Mouse (Mus musculus): ENCODE results near the gene Atp1a1.
A peak's percentile ranks its signal among the peaks of the same experiment; 100 is the strongest.

Atp1a1 gene

GRCm38 (mm10) chr3:101592281-101593265 is 11.9 kb downstream of the Atp1a1 start:
- DNase-seq (ENCODE audit: low read depth): no peak

GRCm38 (mm10) chr3:101590380-101590779 is 14.1 kb downstream of the Atp1a1 start:
- no peak for DNase-seq (ENCODE audit: low read depth)

- DNase-seq (ENCODE audit: low read depth): no peak
These were observed 16.2 kb downstream of the Atp1a1 start for GRCm38 (mm10) chr3:101588299-101588698.

GRCm38 (mm10) chr3:101586794-101587193 is 17.7 kb downstream of the Atp1a1 start:
- no peak for DNase-seq (ENCODE audit: low read depth)

- DNase-seq (ENCODE audit: low read depth): no peak
These were observed 26.4 kb downstream of the Atp1a1 start for GRCm38 (mm10) chr3:101578072-101578471.

GRCm38 (mm10) chr3:101577361-101577760 is 27.1 kb downstream of the Atp1a1 start:
- no peak for DNase-seq (ENCODE audit: low read depth)

GRCm38 (mm10) chr3:101575527-101576085 is 28.9 kb downstream of the Atp1a1 start:
- DNase-seq (ENCODE audit: low read depth): no peak

- no peak for DNase-seq (ENCODE audit: low read depth)
These were observed 29.9 kb downstream of the Atp1a1 start for GRCm38 (mm10) chr3:101574463-101575193.

- DNase-seq (ENCODE audit: low read depth): no peak
These were observed 31.5 kb downstream of the Atp1a1 start for GRCm38 (mm10) chr3:101572991-101573390.

- peak; percentile 65 for DNase-seq (ENCODE audit: low read depth)
These were observed 32.3 kb downstream of the Atp1a1 start for GRCm38 (mm10) chr3:101572174-101572626.

GRCm38 (mm10) chr3:101571515-101572130 is 32.9 kb downstream of the Atp1a1 start:
- peak; percentile 30 for DNase-seq (ENCODE audit: low read depth)

GRCm38 (mm10) chr3:101570747-101571514 is 33.6 kb downstream of the Atp1a1 start:
- no peak for DNase-seq (ENCODE audit: low read depth)

- DNase-seq (ENCODE audit: low read depth): no peak
These were observed 34.2 kb downstream of the Atp1a1 start for GRCm38 (mm10) chr3:101570246-101570645.

- DNase-seq (ENCODE audit: low read depth): no peak
These were observed 35.9 kb downstream of the Atp1a1 start for GRCm38 (mm10) chr3:101568627-101569026.

GRCm38 (mm10) chr3:101564011-101564410 is 40.5 kb downstream of the Atp1a1 start:
- DNase-seq (ENCODE audit: low read depth): no peak

GRCm38 (mm10) chr3:101562510-101563209 is 41.8 kb downstream of the Atp1a1 start:
- no peak for DNase-seq (ENCODE audit: low read depth)

- no peak for DNase-seq (ENCODE audit: low read depth)
These were observed 42.5 kb downstream of the Atp1a1 start for GRCm38 (mm10) chr3:101561948-101562347.

- no peak for DNase-seq (ENCODE audit: low read depth)
These were observed 43.5 kb downstream of the Atp1a1 start for GRCm38 (mm10) chr3:101560841-101561522.

- DNase-seq (ENCODE audit: low read depth): no peak
These were observed 47.8 kb downstream of the Atp1a1 start for GRCm38 (mm10) chr3:101556712-101557111.

Measured in fibroblast of lung, adult 2 months (primary cell).